Comparison of ENCODE assay signal across 17 mouse cellular contexts in genomic region chr11:51084527-51084926, GRCm38 (mm10). TPM values are rescaled to one million over a fixed set of nuclear protein-coding genes. Genes with fewer than 3 reads are reported as not detected.
DNase-seq lines count a peak whose midpoint lies in the region; ATAC-seq and TF ChIP-seq lines count a peak whose summit lies in the region.
"Had no signal": no experiment of that assay in that cellular context is flagged by ENCODE, and none has a peak within 500 bp of the region (broad histone marks: within the 10 kb centered on the region; RNA-seq: fewer than 3 reads in every experiment).

No protein-coding gene starts in this region.

- H3K9ac ChIP-seq in limb, embryonic 14.5 days (ENCODE audit: low read depth, low read length, severe bottlenecking) = no peak overlapping the region
- H3K9ac ChIP-seq: forebrain, embryonic 15.5 days; intestine, embryonic 15.5 days; limb, embryonic 12.5 days; neural tube, embryonic 15.5 days had no signal

- peak; percentile 28 to 34 for DNase-seq in cerebellum, postnatal 10 days
- DNase-seq in cerebellum, adult 11-12 months = no peak
- DNase-seq in limb, embryonic 14.5 days (ENCODE audit: low spot score) = peak; percentile 5
- DNase-seq in limb, embryonic 10.5 days (ENCODE audit: low spot score) = no peak
- DNase-seq in ZHBTc4 (ENCODE audit: low read depth, low spot score) = peak; percentile 83
- peak; percentile 34 for DNase-seq in kidney, postnatal 14 days
- no peak for DNase-seq in layer of hippocampus, adult 9-10 months (ENCODE audit: low spot score)
- no peak for DNase-seq in ovary, adult 18-20 months (ENCODE audit: low spot score)
- DNase-seq: adrenal gland, adult 8-10 months had no signal

- no peaks in the 10 kb centered on the region for H3K27me3 ChIP-seq in limb, embryonic 14.5 days (ENCODE audit: control insufficient read depth, insufficient read depth, low read length)
- no peaks in the 10 kb centered on the region for H3K27me3 ChIP-seq in limb, embryonic 10.5 days (ENCODE audit: low read depth, poor library complexity, severe bottlenecking)
- H3K27me3 ChIP-seq: forebrain, embryonic 15.5 days; intestine, embryonic 15.5 days; limb, embryonic 12.5 days; neural tube, embryonic 15.5 days had no signal

- H3K4me2 ChIP-seq in limb, embryonic 14.5 days (replicated peaks; ENCODE audit: low read depth, low read length, severe bottlenecking) = no peak overlapping the region
- H3K4me2 ChIP-seq: forebrain, embryonic 15.5 days; intestine, embryonic 15.5 days; limb, embryonic 12.5 days; neural tube, embryonic 15.5 days had no signal

- no peaks in the 10 kb centered on the region for H3K36me3 ChIP-seq in limb, embryonic 14.5 days (ENCODE audit: control insufficient read depth, insufficient read depth, low read length)
- no peaks in the 10 kb centered on the region for H3K36me3 ChIP-seq in limb, embryonic 10.5 days
- H3K36me3 ChIP-seq: forebrain, embryonic 15.5 days; hindbrain, embryonic 10.5 days; intestine, embryonic 15.5 days; limb, embryonic 12.5 days; neural tube, embryonic 15.5 days had no signal

- H3K27ac ChIP-seq in limb, embryonic 14.5 days (replicated peaks; ENCODE audit: low read depth, low read length) = no peak overlapping the region
- H3K27ac ChIP-seq in limb, embryonic 10.5 days = no peak overlapping the region
- H3K27ac ChIP-seq: forebrain, embryonic 15.5 days; hindbrain, embryonic 10.5 days; intestine, embryonic 15.5 days; limb, embryonic 12.5 days; neural tube, embryonic 15.5 days had no signal

- H3K4me1 ChIP-seq in limb, embryonic 14.5 days (ENCODE audit: control insufficient read depth, insufficient read depth, low read length) = no peaks in the 10 kb centered on the region
- no peaks in the 10 kb centered on the region for H3K4me1 ChIP-seq in limb, embryonic 10.5 days
- H3K4me1 ChIP-seq: forebrain, embryonic 15.5 days; hindbrain, embryonic 10.5 days; intestine, embryonic 15.5 days; limb, embryonic 12.5 days; neural tube, embryonic 15.5 days had no signal

- ATAC-seq in limb, embryonic 14.5 days (ENCODE audit: low FRiP score, low read depth) = 0 out of 2 replicates have a peak, but pooled peaks have one; percentile 30
- ATAC-seq: forebrain, embryonic 15.5 days; intestine, embryonic 15.5 days; Patski had no signal

- no peaks in the 10 kb centered on the region for H3K9me3 ChIP-seq in limb, embryonic 14.5 days (ENCODE audit: control insufficient read depth, low read length)
- H3K9me3 ChIP-seq in limb, embryonic 10.5 days (replicated peaks) = no peaks in the 10 kb centered on the region
- H3K9me3 ChIP-seq: forebrain, embryonic 15.5 days; hindbrain, embryonic 10.5 days; intestine, embryonic 15.5 days; limb, embryonic 12.5 days; neural tube, embryonic 15.5 days had no signal

- WGBS in limb, embryonic 14.5 days = 33% methylated on average over 7 of the region's 7 CpGs
- WGBS in limb, embryonic 10.5 days = 55% methylated on average over 7 of the region's 7 CpGs

- TF ChIP-seq POLR2A in limb, embryonic 14.5 days (IDR thresholded peaks at IDR 0.05; ENCODE audit: borderline replicate concordance, extremely low read depth, insufficient read depth, insufficient read length) = no peak

- H3K4me3 ChIP-seq in limb, embryonic 14.5 days (replicated peaks; ENCODE audit: low read length) = no peak overlapping the region
- H3K4me3 ChIP-seq in limb, embryonic 10.5 days = no peak overlapping the region
- H3K4me3 ChIP-seq: forebrain, embryonic 15.5 days; hindbrain, embryonic 10.5 days; intestine, embryonic 15.5 days; limb, embryonic 12.5 days; neural tube, embryonic 15.5 days had no signal

RNA-seq across cellular contexts. Expression of gene Zfp354a, which starts 25.5 kb away (rescaled TPM):
- 6.1 and 9.6 TPM in 2 replicates for polyA plus RNA-seq in limb, embryonic 14.5 days (2012; rRNA removed)
- 6.4 and 8.8 TPM in 2 replicates for polyA plus RNA-seq in limb, embryonic 14.5 days (2014; fragmentation: Nextera tagmentation; extraction: Ambion mirVana)
- polyA plus RNA-seq in limb, embryonic 10.5 days (2016; fragmentation: Nextera tagmentation; extraction: Ambion mirVana) = 7.7 and 7.9 TPM in 2 replicates

RNA-seq across cellular contexts. Expression of gene Olfr1375, which starts 36.6 kb away (rescaled TPM):
- polyA plus RNA-seq in limb, embryonic 14.5 days (2012; rRNA removed) = not detected in 2 replicates
- polyA plus RNA-seq in limb, embryonic 14.5 days (2014; fragmentation: Nextera tagmentation; extraction: Ambion mirVana) = not detected in 2 replicates
- not detected in 2 replicates for polyA plus RNA-seq in limb, embryonic 10.5 days (2016; fragmentation: Nextera tagmentation; extraction: Ambion mirVana)
- polyA plus RNA-seq: forebrain, embryonic 15.5 days; heart, embryonic 14.5 days; hindbrain, embryonic 10.5 days; intestine, embryonic 15.5 days; limb, embryonic 12.5 days; liver, embryonic 16.5 days; neural tube, embryonic 15.5 days; Patski had no signal

Comparison
In these comparisons a context has a peak if more than half of its experiments do, and no peak if none do; other contexts are left out.
1. DNase-seq: peak in cerebellum, postnatal 10 days (2 of 2), limb, embryonic 14.5 days (single experiment), ZHBTc4 (single experiment) and kidney, postnatal 14 days (single experiment); none in cerebellum, adult 11-12 months (single experiment), limb, embryonic 10.5 days (single experiment), layer of hippocampus, adult 9-10 months (single experiment) and ovary, adult 18-20 months (single experiment).